8 mouse cellular contexts compared by ENCODE assay signal in genomic region chr12:31265005-31265721, GRCm38 (mm10). TPM values are rescaled to one million over a fixed set of nuclear protein-coding genes. Genes with fewer than 3 reads are reported as not detected.
DNase-seq lines count a peak whose midpoint lies in the region; ATAC-seq and TF ChIP-seq lines count a peak whose summit lies in the region.

Gene Lamb1, plus strand, starts transcription at chr12:31265234.

- peak within 1 kb of the TSS; percentile 70 for H3K4me3 ChIP-seq in limb, embryonic 14.5 days (replicated peaks; ENCODE audit: low read length)
- H3K4me3 ChIP-seq in midbrain, postnatal 0 days (ENCODE audit: low read depth, low read length): peak within 1 kb of the TSS; percentile 50

- peak; percentile 86 for DNase-seq in adipocyte (ENCODE audit: low spot score)
- peak; percentile 81 for DNase-seq in embryo, embryonic 10.5 days (ENCODE audit: low spot score)
- peak; percentile 80 to 86 for DNase-seq in heart, adult 18-20 months
- peak; percentile 87 for DNase-seq in kidney, adult 18-20 months
- peak; percentile 76 for DNase-seq in limb, embryonic 14.5 days (ENCODE audit: low spot score)
- DNase-seq in midbrain, postnatal 0 days (ENCODE audit: low spot score): no peak
- peak; percentile 56 for DNase-seq in urinary bladder, adult 2 months (ENCODE audit: low spot score)

- peak within 1 kb of the TSS; percentile 89 for H3K4me2 ChIP-seq in limb, embryonic 14.5 days (replicated peaks; ENCODE audit: low read depth, low read length, severe bottlenecking)
- peak within 1 kb of the TSS; percentile 95 for H3K4me2 ChIP-seq in midbrain, postnatal 0 days (ENCODE audit: low read depth, low read length, poor library complexity, severe bottlenecking)

- under 1% methylated on average over 36 of the region's 39 CpGs for WGBS in limb, embryonic 14.5 days
- 1% methylated on average over 33 of the region's 39 CpGs for WGBS in midbrain, postnatal 0 days

- H3K27me3 ChIP-seq in limb, embryonic 14.5 days (ENCODE audit: control insufficient read depth, insufficient read depth, low read length): no peaks in the 10 kb centered on the region
- H3K27me3 ChIP-seq in midbrain, postnatal 0 days (ENCODE audit: insufficient read depth, low read length): peaks cover 22% of the 10 kb centered on the region

- H3K36me3 ChIP-seq in limb, embryonic 14.5 days (ENCODE audit: control insufficient read depth, insufficient read depth, low read length): peaks cover 24% of the 10 kb centered on the region
- no peaks in the 10 kb centered on the region for H3K36me3 ChIP-seq in midbrain, postnatal 0 days (ENCODE audit: insufficient read depth, low read length)

- H3K9ac ChIP-seq in limb, embryonic 14.5 days (ENCODE audit: low read depth, low read length, severe bottlenecking): peak within 1 kb of the TSS; percentile 78
- peak within 1 kb of the TSS; percentile 56 for H3K9ac ChIP-seq in midbrain, postnatal 0 days (replicated peaks; ENCODE audit: low read length, poor library complexity, severe bottlenecking)

- TF ChIP-seq POLR2A in limb, embryonic 14.5 days (IDR thresholded peaks at IDR 0.05; ENCODE audit: borderline replicate concordance, extremely low read depth, insufficient read depth, insufficient read length): peak; percentile 79; the same call in 1 of the 2 replicates

- H3K27ac ChIP-seq in limb, embryonic 14.5 days (replicated peaks; ENCODE audit: low read depth, low read length): peak within 1 kb of the TSS; percentile 79
- no peak within 1 kb of the TSS for H3K27ac ChIP-seq in midbrain, postnatal 0 days (ENCODE audit: low read depth, low read length)

- ATAC-seq in limb, embryonic 14.5 days (ENCODE audit: low FRiP score, low read depth): peak; percentile 82
- no peak for ATAC-seq in midbrain, postnatal 0 days (ENCODE audit: low FRiP score)
- no peak for ATAC-seq in megakaryocyte-erythroid progenitor cell, adult 5-6 weeks (replicated peaks; ENCODE audit: low FRiP score, low TSS enrichment, poor library complexity, severe bottlenecking)

- H3K9me3 ChIP-seq in limb, embryonic 14.5 days (ENCODE audit: control insufficient read depth, low read length): no peaks in the 10 kb centered on the region
- H3K9me3 ChIP-seq in midbrain, postnatal 0 days (ENCODE audit: low read length): no peaks in the 10 kb centered on the region

- peaks cover 7% of the 10 kb centered on the region for H3K4me1 ChIP-seq in limb, embryonic 14.5 days (ENCODE audit: control insufficient read depth, insufficient read depth, low read length)
- H3K4me1 ChIP-seq in midbrain, postnatal 0 days (ENCODE audit: insufficient read depth, low read length): peaks cover 6% of the 10 kb centered on the region; the same call in 1 of the 2 replicates

- TF ChIP-seq CTCF in midbrain, postnatal 0 days (IDR thresholded peaks at IDR 0.05): no peak

RNA-seq across cellular contexts. Expression of gene Lamb1, which starts in this region (rescaled TPM):
- 10 to 100 TPM; 49.0 to 56.0 TPM for total RNA-seq in heart, adult 18-20 months (2021)
- 69.8 and 76.6 TPM in 2 replicates for polyA plus RNA-seq in limb, embryonic 14.5 days (2012; rRNA removed)
- polyA plus RNA-seq in limb, embryonic 14.5 days (2014; fragmentation: Nextera tagmentation; extraction: Ambion mirVana): 67.2 and 76.3 TPM in 2 replicates
- 19.5 and 24.6 TPM in 2 replicates for total RNA-seq in midbrain, postnatal 0 days (2014; rRNA removed)
- polyA plus RNA-seq in midbrain, postnatal 0 days (2015; fragmentation: Nextera tagmentation; extraction: Ambion mirVana): 7.6 and 8.1 TPM in 2 replicates
- 49.8 and 62.9 TPM in 2 replicates for polyA plus RNA-seq in urinary bladder, adult 2 months (2012; rRNA removed)
- total RNA-seq in megakaryocyte-erythroid progenitor cell, adult 5-6 weeks (2014; fragmentation: Nextera tagmentation): not detected in 2 replicates
- total RNA-seq in megakaryocyte-erythroid progenitor cell, adult 5-6 weeks (2017): not detected in 2 replicates

Comparison
In these comparisons a context has a peak if more than half of its experiments do, and no peak if none do; other contexts are left out.
1. RNA of gene Lamb1 (total RNA-seq): 49.0 to 56.0 TPM in heart, adult 18-20 months and 19.5 to 24.6 TPM in midbrain, postnatal 0 days; not detected in megakaryocyte-erythroid progenitor cell, adult 5-6 weeks; every median in the first group is over 10 times any median in the second.